Mouse (Mus musculus) gonadal fat pad, adult 2 months (tissue): ENCODE results near the gene Acot1. TPM values are rescaled to one million over a fixed set of nuclear protein-coding genes. Genes with fewer than 3 reads are reported as not detected.

Source experiments
- DNase-seq: peaks from one replicate; pipeline ENCODE4 v3.0.0-alpha.2; 2012; ENCODE audit warnings: low read depth
- polyA plus RNA-seq: library from polyadenylated mRNA; depleted of rRNA; stranded (reverse); fragments of >200 nt; gene quantifications from 2 replicates; pipeline ENCODE4 v1.2.3, GENCODE M21; 2012; rRNA removed

Acot1 gene
- polyA plus RNA-seq, 1 experiment = 17.8 TPM

- no peak for DNase-seq
Measured at GRCm38 (mm10) chr12:84063228-84063627, 53.9 kb downstream of the Acot1 start.

- DNase-seq = no peak
Measured at GRCm38 (mm10) chr12:84063833-84064232, 54.5 kb downstream of the Acot1 start.

GRCm38 (mm10) chr12:84064621-84065020 lies 55.3 kb downstream of the Acot1 start:
- DNase-seq = no peak

- DNase-seq = peak; percentile 71
Measured at GRCm38 (mm10) chr12:84067752-84068151, 58.5 kb downstream of the Acot1 start.

Other genes with a start within 250 kb of the Acot1 start
- gene Papln, start 245.9 kb upstream of the Acot1 start, polyA plus RNA-seq = 14.2 and 15.4 TPM in 2 replicates
- gene Numb, start 87.6 kb upstream of the Acot1 start, polyA plus RNA-seq = 47.3 and 57.3 TPM in 2 replicates
- 8.4 and 10.7 TPM in 2 replicates for gene Riox1, start 58.9 kb upstream of the Acot1 start, polyA plus RNA-seq
- not detected in 2 replicates for gene Heatr4, start 24.6 kb upstream of the Acot1 start, polyA plus RNA-seq
- gene Acot2, start 21.6 kb upstream of the Acot1 start, polyA plus RNA-seq = 11.6 and 17.6 TPM in 2 replicates
- 2.4 and 2.7 TPM in 2 replicates for gene Acot4, start 28.9 kb downstream of the Acot1 start, polyA plus RNA-seq
- not detected in 2 replicates for gene Gm49366, start 29.4 kb downstream of the Acot1 start, polyA plus RNA-seq
- not detected in 2 replicates for gene Acot3, start 42.7 kb downstream of the Acot1 start, polyA plus RNA-seq
- 0.26 and 0.74 TPM in 2 replicates for gene Acot5, start 59.8 kb downstream of the Acot1 start, polyA plus RNA-seq
- gene Acot6, start 91.2 kb downstream of the Acot1 start, polyA plus RNA-seq = 4.8 and 5.0 TPM in 2 replicates
- 4.2 and 7.2 TPM in 2 replicates for gene Dnal1, start 104.9 kb downstream of the Acot1 start, polyA plus RNA-seq
- 0.15 and 0.16 TPM in 2 replicates for gene Pnma1, start 139.0 kb downstream of the Acot1 start, polyA plus RNA-seq
- gene Elmsan1, start 209.4 kb downstream of the Acot1 start, polyA plus RNA-seq = 11.2 and 16.1 TPM in 2 replicates